Mouse (Mus musculus) embryonic stem cell, embryonic (primary cell): ENCODE results near the gene Ift57.

ENCODE experiments used
- CTCF ChIA-PET, 4 experiments: fragments of 300-600 bp in 2 of 4; fragments of 350-600 bp in 2 of 4; sonication (Branson Sonifier 250); formaldehyde crosslinking; loops; one replicate each; lab custom pipeline; 2022; ENCODE audit warnings: inconsistent platforms in 2 of 4; lab: Charles Lee
- POLR2A ChIA-PET, 4 experiments: fragments of 300-600 bp in 2 of 4; fragments of 350-600 bp in 2 of 4; sonication (Branson Sonifier 250); formaldehyde crosslinking; loops; one replicate each; lab custom pipeline; 2022; ENCODE audit warnings: antibody characterized with exemption in 4 of 4, inconsistent platforms in 1 of 4; lab: Charles Lee

Ift57 gene

GRCm38 (mm10) chr16:49726216-49726615, 27.2 kb downstream of the Ift57 start:
- ChIA-PET POLR2A (interaction anchor here in 1 of 4 experiments (1.3 kb wide), 1 partner anchor 27 kb away, joined by 4 read pairs; the partner anchor contains the start of gene Ift57), CTCF (no interaction called here)

- CTCF ChIA-PET, result no interaction called here
- POLR2A ChIA-PET, result no interaction called here
Measured at GRCm38 (mm10) chr16:49726761-49727160, 27.7 kb downstream of the Ift57 start.

GRCm38 (mm10) chr16:49736536-49736935, 37.5 kb downstream of the Ift57 start:
- POLR2A ChIA-PET, result no interaction called here
- CTCF ChIA-PET, result no interaction called here

DNA sequence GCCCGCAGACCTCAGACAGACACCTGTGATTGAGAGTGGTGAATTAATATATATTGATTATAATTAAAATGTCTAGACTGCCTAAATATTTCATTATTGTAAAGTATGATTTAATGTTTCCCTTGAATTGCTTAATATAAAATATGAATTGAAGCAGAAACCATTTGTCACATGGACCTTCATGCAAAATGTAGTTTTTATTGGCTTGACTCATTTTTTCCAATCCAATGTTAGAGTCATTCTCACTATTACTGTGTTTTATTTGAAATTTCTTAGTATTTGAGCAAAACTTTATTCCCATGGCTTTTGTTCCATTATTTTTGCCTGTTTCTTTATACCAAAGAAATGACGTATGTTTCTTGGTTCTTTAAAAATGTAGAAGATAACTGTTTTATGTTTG, 48.3 kb downstream of the Ift57 start:
- CTCF ChIA-PET, result no interaction called here
- POLR2A ChIA-PET, result no interaction called here

- CTCF ChIA-PET, result no interaction called here
Measured at GRCm38 (mm10) chr16:49752906-49753305, 53.9 kb downstream of the Ift57 start.

GRCm38 (mm10) chr16:49753318-49753717, 54.3 kb downstream of the Ift57 start:
- CTCF ChIA-PET, result interaction anchor here in 1 of 4 experiments (0.6 kb wide), 1 partner anchor 40 kb away, joined by 5 read pairs; no protein-coding TSS in a partner anchor
- POLR2A ChIA-PET, result interaction anchor here in 1 of 4 experiments (0.6 kb wide), 1 partner anchor 114 kb away, joined by 3 read pairs; no protein-coding TSS in a partner anchor

More at GRCm38 (mm10) chr16:49752906-49753305, 53.9 kb downstream of the Ift57 start:
- POLR2A ChIA-PET, result interaction anchor here in 1 of 4 experiments (0.6 kb wide), 1 partner anchor 114 kb away, joined by 3 read pairs; no protein-coding TSS in a partner anchor

DNA sequence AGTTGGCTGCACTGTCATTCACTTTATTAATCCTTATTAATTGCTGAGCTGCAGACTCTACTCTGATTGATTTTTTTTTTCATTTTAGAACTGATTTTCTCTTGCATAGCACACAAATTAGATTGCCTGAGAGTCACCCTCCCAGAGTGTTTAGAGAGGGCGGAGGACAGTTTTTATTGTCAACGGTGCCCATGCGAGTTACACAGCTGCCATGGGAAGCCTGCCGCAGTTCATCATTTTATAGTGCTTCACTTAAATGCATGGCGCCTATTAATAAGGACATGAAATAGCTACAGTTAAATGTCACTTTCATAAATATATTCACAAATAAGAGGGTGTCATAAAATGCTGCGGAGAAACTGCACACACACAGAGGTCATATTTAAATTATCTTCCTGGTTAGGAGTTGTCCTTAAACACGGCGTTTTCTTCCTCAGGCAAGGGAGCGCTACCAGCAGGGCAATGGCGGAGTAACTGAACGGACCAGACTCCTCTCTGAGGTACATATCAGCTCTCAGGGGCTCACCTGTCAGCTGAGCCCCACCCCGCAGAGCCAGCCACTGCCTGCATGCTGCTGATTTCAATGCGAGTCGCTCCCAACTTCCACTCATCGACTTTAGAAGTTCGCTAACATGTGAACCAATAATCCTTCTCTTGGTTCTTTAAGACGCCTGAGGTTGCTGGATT, 61.6 kb downstream of the Ift57 start:
- CTCF ChIA-PET, result no interaction called here
- POLR2A ChIA-PET, result no interaction called here

DNA sequence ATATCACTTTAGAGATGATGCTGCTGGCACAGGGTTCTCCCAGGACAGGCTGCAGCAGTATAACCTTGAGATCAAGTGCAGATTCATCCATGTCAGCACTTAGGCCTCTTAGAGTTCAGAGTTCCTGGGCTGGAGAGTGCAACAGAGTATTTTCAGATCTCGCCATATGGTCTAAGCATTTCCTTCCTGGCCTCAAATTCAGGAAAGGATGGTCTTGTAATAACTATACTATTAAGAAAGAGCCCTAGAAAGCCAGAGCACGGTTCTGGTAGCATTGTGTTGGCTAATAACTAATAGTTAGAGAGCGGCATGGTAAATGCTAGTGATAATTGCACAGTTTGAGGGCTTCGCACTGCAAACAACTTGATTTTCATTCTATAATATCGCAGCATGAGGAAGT, 62.9 kb downstream of the Ift57 start:
- POLR2A ChIA-PET, result no interaction called here
- CTCF ChIA-PET, result no interaction called here

GRCm38 (mm10) chr16:49766326-49766725, 67.3 kb downstream of the Ift57 start:
- ChIA-PET POLR2A (no interaction called here), CTCF (no interaction called here)

GRCm38 (mm10) chr16:49768491-49769031, 69.5 kb downstream of the Ift57 start:
- ChIA-PET CTCF (interaction anchor here in 1 of 4 experiments (0.6 kb wide), 1 partner anchor 1917 kb away, joined by 7 read pairs; no protein-coding TSS in a partner anchor), POLR2A (interaction anchor here in 2 of 4 experiments (0.6 to 1.4 kb wide), 5 partner anchors 9 to 275 kb away, joined by 3 to 4 read pairs (median 3); partner anchors contain the start of gene Ift57 (in 1 of the 2))

- POLR2A ChIA-PET, result interaction anchor here in 1 of 4 experiments (1.3 kb wide), 1 partner anchor 70 kb away, joined by 3 read pairs; no protein-coding TSS in a partner anchor
Measured at GRCm38 (mm10) chr16:49769831-49770261, 70.8 kb downstream of the Ift57 start.

DNA sequence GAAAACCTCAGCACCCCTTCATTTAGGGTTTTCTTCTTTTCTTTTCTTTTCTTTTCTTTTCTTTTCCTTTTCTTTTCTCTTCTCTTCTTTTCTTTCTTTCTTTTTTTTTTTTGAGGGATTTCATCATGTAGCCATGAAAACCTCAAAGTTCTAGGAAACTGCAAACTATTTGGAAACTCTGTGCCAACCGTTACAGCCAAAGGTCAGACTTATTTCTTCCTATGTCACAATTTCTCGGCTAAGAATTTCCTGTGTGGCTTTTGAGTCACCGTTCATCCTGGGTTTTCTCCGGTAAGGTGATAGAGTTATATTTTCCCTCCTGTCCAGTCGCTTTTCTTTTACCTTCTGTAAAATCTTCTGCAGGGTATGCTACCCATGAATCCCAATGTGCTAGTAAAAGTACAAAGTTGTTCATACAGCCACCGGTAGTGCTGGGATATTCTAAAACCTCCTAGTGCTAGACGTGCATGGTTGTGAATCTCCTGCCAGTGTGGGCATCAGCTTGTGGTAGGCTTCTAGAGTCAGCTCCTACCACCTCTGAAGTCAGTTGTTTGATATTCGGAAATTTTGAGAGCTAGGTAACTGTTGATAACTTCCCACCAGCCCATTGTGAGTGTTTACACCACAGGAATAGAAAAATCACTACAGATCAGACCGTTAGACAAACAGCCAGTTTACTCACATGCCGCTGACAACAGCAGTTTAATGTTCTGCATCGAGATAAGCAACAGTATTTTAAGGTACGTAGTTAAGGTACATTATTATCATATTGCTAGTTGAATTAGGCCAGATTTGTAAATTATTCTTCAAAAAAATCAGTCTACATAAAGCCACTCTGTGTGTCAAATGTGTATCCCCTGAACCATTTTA, 71.5 kb downstream of the Ift57 start:
- ChIA-PET CTCF (no interaction called here), POLR2A (no interaction called here)

More at GRCm38 (mm10) chr16:49769831-49770261, 70.8 kb downstream of the Ift57 start:
- CTCF ChIA-PET, result no interaction called here

GRCm38 (mm10) chr16:49771609-49772396, 72.8 kb downstream of the Ift57 start:
- ChIA-PET POLR2A (no interaction called here), CTCF (interaction anchor here in 1 of 4 experiments (0.7 kb wide), 1 partner anchor 275 kb away, joined by 5 read pairs; no protein-coding TSS in a partner anchor)

DNA sequence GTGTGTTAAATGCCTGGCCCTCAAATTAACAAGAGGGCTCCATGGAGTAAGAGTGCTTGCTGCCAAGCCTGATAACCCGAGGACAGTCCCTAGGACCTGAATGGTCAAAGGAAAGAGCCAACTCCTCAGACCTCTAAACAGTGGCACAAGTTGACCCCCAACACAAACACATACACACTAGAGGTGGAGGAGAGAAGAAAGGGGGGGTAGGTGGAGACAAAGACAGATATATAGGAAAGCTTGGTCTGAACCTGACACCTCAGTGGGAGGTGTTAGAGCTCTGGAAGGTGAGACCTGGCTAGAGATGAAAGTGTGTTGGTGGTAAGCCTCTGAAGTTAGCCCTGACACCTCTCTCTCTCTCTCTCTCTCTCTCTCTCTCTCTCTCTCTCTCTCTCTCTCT, 73.5 kb downstream of the Ift57 start:
- ChIA-PET CTCF (interaction anchor here in 1 of 4 experiments (0.7 kb wide), 1 partner anchor 274 kb away, joined by 5 read pairs; no protein-coding TSS in a partner anchor), POLR2A (no interaction called here)

DNA sequence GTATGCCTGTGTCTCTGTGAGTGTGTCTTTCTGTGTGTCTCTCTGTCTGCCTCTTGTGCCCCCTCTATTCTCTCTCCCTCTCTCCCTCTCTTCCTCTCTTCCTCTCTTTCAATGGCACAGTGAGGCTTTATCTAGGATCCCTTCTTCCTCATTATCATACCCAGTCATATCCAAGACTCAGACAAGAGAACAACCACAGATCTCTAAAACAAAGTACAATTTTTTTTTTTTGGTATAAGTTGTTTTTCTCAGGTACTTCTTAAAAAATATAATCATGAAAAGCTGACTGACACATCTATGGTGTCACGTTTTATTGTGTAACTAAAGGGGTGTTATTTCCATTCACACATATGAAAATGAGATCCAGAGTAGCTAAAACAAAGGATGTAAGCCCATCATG, 74.0 kb downstream of the Ift57 start:
- CTCF ChIA-PET, result no interaction called here
- POLR2A ChIA-PET, result no interaction called here

GRCm38 (mm10) chr16:49774059-49775001, 75.3 kb downstream of the Ift57 start:
- CTCF ChIA-PET, result no interaction called here
- POLR2A ChIA-PET, result no interaction called here
